Mouse (Mus musculus) C2C12 (cell line): ENCODE data around the gene Akr1c20. TPM values are rescaled to one million over a fixed set of nuclear protein-coding genes. Genes with fewer than 3 reads are reported as not detected.

ENCODE experiments used
- H3K27me3 ChIP-seq: one replicate; pipeline ENCODE4 v1.6.1; 2011; ENCODE audit not compliant: control insufficient read depth, insufficient read depth, insufficient read length
- H3K36me3 ChIP-seq: one replicate; pipeline ENCODE4 v1.6.1; 2011; ENCODE audit not compliant: control insufficient read depth, insufficient read depth
- H3K4me3 ChIP-seq: one replicate; pipeline ENCODE4 v1.5.1; 2011; ENCODE audit warnings: mild to moderate bottlenecking, control low read depth; ENCODE audit not compliant: poor library complexity, insufficient read depth, severe bottlenecking
- H3K79me2 ChIP-seq: one replicate; pipeline ENCODE4 v1.6.1; 2011; ENCODE audit not compliant: control insufficient read depth, insufficient read depth
- H3K79me3 ChIP-seq: one replicate; pipeline ENCODE4 v1.6.1; 2011; ENCODE audit warnings: low read depth, control low read depth
- H3ac ChIP-seq: one replicate; pipeline ENCODE3; 2011; ENCODE audit warnings: low read depth; ENCODE audit not compliant: control insufficient read depth, insufficient read length
- CEBPB ChIP-seq: IDR thresholded peaks from one replicate; pipeline ENCODE4 v1.6.1; 2011; ENCODE audit warnings: low read depth, mild to moderate bottlenecking, control low read depth, moderate library complexity
- CTCF ChIP-seq: IDR thresholded peaks from one replicate; pipeline ENCODE4 v1.5.1; 2011; ENCODE audit not compliant: control insufficient read depth, insufficient read depth, insufficient read length
- FOSL1 ChIP-seq: IDR thresholded peaks from one replicate; pipeline ENCODE4 v1.8.0; 2011; ENCODE audit warnings: mild to moderate bottlenecking, low read length; ENCODE audit not compliant: poor library complexity, insufficient read depth, severe bottlenecking
- MAX ChIP-seq: IDR thresholded peaks from one replicate; pipeline ENCODE4 v1.6.1; 2011; ENCODE audit warnings: mild to moderate bottlenecking, control low read depth
- MYOD1 ChIP-seq: IDR thresholded peaks from one replicate; pipeline ENCODE4 v1.6.1; 2011; ENCODE audit warnings: low read depth; ENCODE audit not compliant: control insufficient read depth, insufficient read length
- MYOG ChIP-seq: IDR thresholded peaks from one replicate; pipeline ENCODE4 v1.6.1; 2011; ENCODE audit not compliant: control insufficient read depth, insufficient read length; ENCODE audit errors: extremely low read depth
- USF1 ChIP-seq: IDR thresholded peaks from one replicate; pipeline ENCODE4 v1.6.1; 2011; ENCODE audit warnings: low read depth, mild to moderate bottlenecking, control low read depth, moderate library complexity
- long read RNA-seq, 2 experiments: library from polyadenylated mRNA; unstranded; transcript quantifications; one replicate each; pipeline ENCODE4 v2.0.0; 2019 to 2020
- polyA plus RNA-seq: library from polyadenylated mRNA; unstranded; fragments of >200 nt; fragmentation: generic; extraction: Trizol; gene quantifications from one replicate; pipeline ENCODE4 v1.2.1, GENCODE M21; 2012; ENCODE audit warnings: missing spikeins

The Akr1c20 gene
- not detected for polyA plus RNA-seq
- long read RNA-seq, experiment 1 = 0 reads
- long read RNA-seq, experiment 2 = 0 reads

DNA sequence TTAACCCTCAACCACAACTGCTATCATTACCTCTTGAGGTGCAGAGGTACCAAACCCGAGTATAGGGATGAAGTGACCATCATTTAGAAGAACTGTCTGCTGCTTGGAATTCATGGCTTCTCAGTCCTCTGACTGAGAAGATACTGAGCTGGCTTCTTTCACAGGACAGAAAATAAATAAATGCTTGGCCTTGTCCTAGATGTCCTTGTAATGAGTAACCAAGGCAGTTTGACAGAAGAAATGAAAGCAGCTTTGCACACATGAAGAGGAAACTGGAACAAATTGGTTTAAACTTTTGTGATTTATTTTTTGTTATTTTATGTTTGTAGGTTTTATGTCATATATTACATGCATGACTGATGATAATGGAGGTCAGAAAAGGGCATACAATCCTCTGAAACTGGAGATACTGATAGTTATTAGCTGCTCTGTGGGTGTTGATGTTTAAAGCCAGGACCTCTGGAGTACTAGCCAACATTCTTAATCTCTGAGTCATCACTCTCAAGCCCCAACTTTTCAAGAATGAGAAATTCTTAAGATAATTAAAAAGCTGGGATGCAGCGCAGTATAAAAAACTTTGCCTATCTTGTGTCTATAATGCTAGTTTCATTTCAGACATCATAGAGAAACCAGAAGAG is at the start of gene Akr1c20:
Akr1c20 (minus strand) TSS at position 145 of the 638 bp plus-strand sequence.
- TF ChIP-seq CTCF (no peak), USF1 (no peak), CEBPB (no peak), MAX (no peak), MYOD1 (no peak), MYOG (no peak), FOSL1 (no peak)
- Histone ChIP-seq H3K36me3 (no peaks in the 10 kb centered on the region), H3K79me3 (no peaks in the 10 kb centered on the region), H3ac (no peak within 1 kb of the TSS), H3K79me2 (no peaks in the 10 kb centered on the region), H3K4me3 (no peak within 1 kb of the TSS), H3K27me3 (no peaks in the 10 kb centered on the region)

GRCm38 (mm10) chr13:4565996-4566395 is 42.9 kb upstream of the Akr1c20 start:
- Histone ChIP-seq H3K36me3 (no peaks in the 10 kb centered on the region), H3K4me3 (no peak overlapping the region), H3K27me3 (no peaks in the 10 kb centered on the region), H3K79me3 (no peaks in the 10 kb centered on the region), H3K79me2 (no peaks in the 10 kb centered on the region), H3ac (no peak overlapping the region)
- no peak for TF ChIP-seq USF1
- no peak for TF ChIP-seq MYOG
- no peak for TF ChIP-seq MYOD1
- TF ChIP-seq CEBPB = no peak
- TF ChIP-seq CTCF = no peak
- no peak for TF ChIP-seq MAX
- TF ChIP-seq FOSL1 = no peak

GRCm38 (mm10) chr13:4560500-4560899 is 37.4 kb upstream of the Akr1c20 start:
- Histone ChIP-seq H3K27me3 (no peaks in the 10 kb centered on the region), H3ac (no peak overlapping the region), H3K79me3 (no peaks in the 10 kb centered on the region), H3K4me3 (no peak overlapping the region), H3K36me3 (no peaks in the 10 kb centered on the region), H3K79me2 (no peaks in the 10 kb centered on the region)
- TF ChIP-seq MAX (no peak), MYOD1 (no peak), CEBPB (no peak), MYOG (no peak)

DNA sequence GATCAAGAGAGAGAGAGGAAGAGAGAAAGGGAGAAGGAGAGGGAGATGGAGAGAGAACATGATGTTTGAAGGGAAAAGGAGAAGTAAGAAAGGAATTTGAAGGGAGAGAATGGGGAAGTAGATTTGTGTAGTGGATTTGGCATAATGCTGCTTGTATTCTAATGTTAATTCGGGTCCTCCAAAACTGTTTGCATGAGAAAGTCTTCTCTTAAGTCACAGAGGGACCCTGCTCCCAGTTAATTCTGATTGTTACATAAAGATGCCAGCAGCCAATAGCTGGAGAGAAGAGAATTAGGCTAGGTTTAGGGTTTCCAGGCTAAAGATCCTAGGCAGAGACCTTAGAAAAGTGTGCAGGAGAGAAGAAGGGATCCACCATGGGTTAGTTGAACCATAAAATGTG is 36.0 kb upstream of the Akr1c20 start:
- no peak for TF ChIP-seq USF1
- no peak for TF ChIP-seq CEBPB
- no peak for TF ChIP-seq CTCF
- no peak for TF ChIP-seq MYOG
- TF ChIP-seq FOSL1 = no peak
- no peak for TF ChIP-seq MAX
- no peak for TF ChIP-seq MYOD1
- no peaks in the 10 kb centered on the region for H3K79me2 ChIP-seq
- no peaks in the 10 kb centered on the region for H3K27me3 ChIP-seq
- H3K79me3 ChIP-seq = no peaks in the 10 kb centered on the region
- H3K4me3 ChIP-seq = no peak overlapping the region
- no peaks in the 10 kb centered on the region for H3K36me3 ChIP-seq
- no peak overlapping the region for H3ac ChIP-seq

DNA sequence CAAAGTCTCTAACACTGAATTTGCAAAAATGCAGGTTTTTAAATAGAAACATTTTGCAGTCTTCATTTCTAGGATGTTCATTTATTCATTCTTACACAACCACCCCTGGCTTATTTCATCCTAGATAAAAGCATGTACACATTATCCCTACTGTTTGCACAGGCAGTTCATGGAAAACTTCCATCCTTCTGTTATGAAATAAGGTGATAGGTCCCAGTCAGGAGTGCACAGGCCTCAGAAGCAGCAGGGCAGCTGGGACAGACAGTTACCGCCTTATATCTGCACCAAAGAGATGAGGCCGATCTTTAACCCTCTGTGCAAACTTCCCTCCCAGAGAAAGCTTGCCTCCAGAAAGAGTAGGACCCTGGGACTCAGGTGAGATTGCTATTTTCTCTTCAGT is 8.3 kb downstream of the Akr1c20 start:
- Histone ChIP-seq H3K4me3 (no peak overlapping the region), H3ac (no peak overlapping the region), H3K79me2 (no peaks in the 10 kb centered on the region), H3K36me3 (no peaks in the 10 kb centered on the region), H3K27me3 (no peaks in the 10 kb centered on the region), H3K79me3 (no peaks in the 10 kb centered on the region)
- no peak for TF ChIP-seq MAX
- no peak for TF ChIP-seq MYOD1
- no peak for TF ChIP-seq USF1
- TF ChIP-seq CTCF = no peak
- TF ChIP-seq FOSL1 = no peak
- no peak for TF ChIP-seq MYOG
- no peak for TF ChIP-seq CEBPB

DNA sequence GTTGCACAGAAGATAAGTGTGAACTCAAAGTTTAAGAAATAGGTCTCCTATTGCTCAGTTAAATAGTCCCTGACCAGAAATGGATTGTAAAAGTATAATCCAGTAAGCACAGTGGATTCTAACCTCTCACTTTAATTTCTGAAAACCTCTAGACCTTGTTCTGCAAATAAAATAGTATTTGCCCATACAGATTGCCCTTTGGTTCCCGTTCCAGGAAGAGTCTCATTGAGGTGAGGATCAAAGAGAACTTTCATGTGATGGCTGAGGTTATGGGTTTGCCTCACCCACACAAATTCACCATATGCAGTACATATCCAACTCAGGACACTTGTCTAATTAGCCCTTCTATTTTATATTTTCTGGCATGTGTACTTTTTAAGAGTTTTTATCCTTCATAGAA is 55.2 kb downstream of the Akr1c20 start:
- Histone ChIP-seq H3K79me2 (no peaks in the 10 kb centered on the region), H3K27me3 (no peaks in the 10 kb centered on the region), H3K79me3 (no peaks in the 10 kb centered on the region), H3ac (no peak overlapping the region), H3K36me3 (no peaks in the 10 kb centered on the region), H3K4me3 (no peak overlapping the region)
- TF ChIP-seq USF1 = no peak
- TF ChIP-seq CEBPB = no peak
- TF ChIP-seq CTCF = no peak
- TF ChIP-seq MAX = no peak
- no peak for TF ChIP-seq FOSL1
- no peak for TF ChIP-seq MYOD1
- TF ChIP-seq MYOG = no peak
